Mouse (Mus musculus) T-helper 1 cell (primary cell): ENCODE results near the gene Olfr743.
"Not testable (repeated sequence)": the region's sequence is repeated elsewhere in the genome, so short reads cannot be mapped to it uniquely, and the experiment has no call there.

Experiments
- in situ Hi-C: fragments of 300-600 bp; cut with MboI, MseI; formaldehyde crosslinking; loops from one replicate; pipeline ENCODE4 v1.15.1; 2025; ENCODE audit warnings: high pct_unique_total_duplicates

The Olfr743 gene

DNA sequence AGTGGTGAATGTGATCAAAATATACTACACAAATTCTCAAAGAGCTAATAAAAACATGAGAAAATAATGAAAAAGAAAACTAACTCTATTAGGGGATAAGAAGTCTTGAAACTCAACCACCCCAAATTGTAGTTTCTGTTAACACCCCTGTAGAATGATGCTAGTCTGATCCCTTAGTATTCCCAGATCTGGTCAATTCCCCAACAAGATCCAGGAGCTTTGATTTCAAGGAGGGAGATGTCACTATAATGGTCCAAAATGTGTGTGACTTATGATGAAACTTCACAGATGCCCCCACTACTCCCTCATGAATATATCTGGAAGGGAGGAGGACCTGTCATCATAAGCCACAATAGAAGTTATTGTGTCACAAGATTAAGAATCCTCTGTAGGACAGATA, at the start of gene Olfr743:
Olfr743 (plus strand) TSS at position 301 of the 400 bp plus-strand sequence.
- in situ Hi-C loops: no loop called here

DNA sequence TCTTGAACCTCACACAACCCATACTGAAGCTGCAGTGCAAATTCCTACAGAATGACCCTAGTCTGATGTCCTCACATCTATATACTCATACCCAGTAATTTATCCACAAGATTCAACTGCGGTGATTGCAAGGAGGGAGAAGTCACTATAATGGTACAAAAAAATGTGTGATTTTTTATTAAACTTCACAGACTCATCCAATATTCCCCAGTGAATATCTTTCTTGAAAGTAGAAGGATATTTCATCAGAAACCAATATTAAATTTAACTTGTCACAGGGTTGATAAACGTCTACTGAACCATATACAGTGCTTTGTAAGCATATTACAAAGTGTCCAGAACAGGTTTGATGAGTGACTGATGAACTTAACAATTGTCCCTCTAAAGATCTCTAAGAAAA, 49.2 kb upstream of the Olfr743 start, which contains the start of gene Olfr741:
Olfr741 (plus strand) TSS at position 301 of the 400 bp plus-strand sequence.
- in situ Hi-C loops: no loop called here

DNA sequence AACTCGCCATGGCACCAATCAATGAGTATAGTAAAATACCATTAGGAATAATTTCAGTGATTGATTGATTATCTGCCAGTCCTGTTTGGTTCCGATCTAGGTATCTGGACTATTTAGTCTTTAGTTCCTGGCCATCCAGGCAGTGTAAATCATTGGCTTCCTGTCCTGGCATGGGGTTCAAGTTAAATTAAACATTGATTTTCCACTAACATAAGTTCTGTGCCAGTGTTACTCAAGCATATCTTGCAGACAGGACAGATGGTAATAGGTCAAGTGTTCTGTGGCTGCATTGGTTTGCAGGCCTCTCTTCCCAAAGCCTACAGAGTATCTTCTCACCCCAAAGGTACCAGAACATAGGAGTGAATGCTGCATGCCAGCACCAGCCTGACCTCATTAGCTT, 43.2 kb upstream of the Olfr743 start:
- in situ Hi-C loops: no loop called here

DNA sequence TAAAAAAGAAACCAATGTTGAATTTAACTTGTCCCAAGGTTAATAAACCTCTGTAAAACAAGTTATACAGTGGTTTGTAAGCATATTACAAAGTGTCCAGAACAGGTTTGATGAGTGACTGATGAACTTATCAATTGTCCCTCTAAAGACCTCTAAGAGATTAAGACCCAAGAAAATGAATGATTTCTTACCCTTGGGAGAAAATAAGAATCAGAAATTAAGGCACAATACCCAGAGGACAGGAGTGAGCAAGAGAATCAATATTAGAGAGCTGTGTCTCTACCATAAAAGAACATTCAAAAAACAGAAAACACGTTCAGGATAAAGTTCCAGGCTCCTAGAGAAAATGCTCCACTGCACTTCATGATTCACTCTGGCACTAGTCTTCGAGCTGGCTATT, 18.3 kb upstream of the Olfr743 start, which contains the start of gene Olfr742:
Olfr742 (plus strand) TSS at position 301 of the 400 bp plus-strand sequence.
- in situ Hi-C loops: no loop called here

DNA sequence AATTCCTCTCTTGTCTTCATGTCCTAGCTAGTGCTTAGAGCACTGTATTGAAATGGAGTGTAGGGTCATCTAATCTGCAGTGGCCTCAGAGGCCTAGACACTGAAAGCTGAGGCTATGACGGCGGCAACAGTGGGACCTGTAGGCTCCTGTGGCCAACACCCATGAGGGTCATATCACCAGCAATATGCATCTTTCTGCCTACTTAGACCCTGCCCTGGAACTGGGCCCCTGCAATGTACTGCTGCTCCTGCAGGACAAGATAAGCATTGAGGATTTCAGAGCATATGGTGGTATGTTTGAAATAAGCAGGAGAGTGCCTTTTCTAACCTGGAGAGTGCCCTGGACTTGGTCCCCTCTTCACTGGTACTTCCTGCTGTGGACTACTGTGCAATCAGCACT, 31.1 kb downstream of the Olfr743 start:
- in situ Hi-C loops: no loop called here

DNA sequence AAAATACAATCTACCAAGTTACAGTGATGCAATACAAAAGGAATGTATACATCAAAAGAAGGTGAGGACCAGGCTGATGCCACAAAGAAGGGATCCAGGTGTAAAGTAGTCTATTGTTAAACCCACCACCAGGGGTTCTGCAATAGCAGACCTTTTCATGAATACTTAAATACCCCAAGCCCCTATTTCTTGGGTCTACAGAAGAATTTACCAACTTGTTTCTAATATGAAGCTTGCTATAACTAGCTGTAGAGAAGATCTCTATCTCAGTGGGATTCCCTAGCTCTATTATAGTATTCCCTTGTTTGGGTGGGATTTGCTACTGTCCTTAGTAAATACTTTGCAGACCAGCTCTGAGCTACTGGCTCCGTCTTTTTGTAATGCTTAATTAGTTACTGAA, 51.4 kb downstream of the Olfr743 start:
- in situ Hi-C loops: not testable (repeated sequence)
